Mouse (Mus musculus): ENCODE results near the gene Skint7.
"Not testable (repeated sequence)": the region's sequence is repeated elsewhere in the genome, so short reads cannot be mapped to it uniquely, and the experiment has no call there.

Skint7 gene

DNA sequence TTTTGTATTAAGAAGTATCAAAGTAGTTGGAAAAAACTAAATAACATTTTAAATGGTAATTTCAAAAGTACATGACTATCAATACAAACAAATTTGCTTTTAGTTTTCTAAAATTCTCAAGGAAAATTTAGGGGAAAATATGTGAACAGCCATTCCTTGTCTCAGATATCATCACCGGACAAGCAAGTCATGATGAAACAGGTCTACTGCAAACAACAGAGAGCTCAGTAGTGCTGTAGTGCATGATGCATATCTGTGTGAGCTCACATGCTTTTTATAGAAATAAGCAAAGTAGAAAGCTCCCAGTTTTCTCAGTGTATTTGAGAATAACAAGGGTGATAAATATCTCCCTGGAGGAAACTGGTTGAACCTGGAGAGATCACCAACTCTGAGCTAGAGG, at the start of gene Skint7:
Gene Skint7, plus strand, starts transcription at position 301 of the 400 bp plus-strand sequence.
- no peak for DNase-seq (ENCODE audit: low read depth, low spot score)

DNA sequence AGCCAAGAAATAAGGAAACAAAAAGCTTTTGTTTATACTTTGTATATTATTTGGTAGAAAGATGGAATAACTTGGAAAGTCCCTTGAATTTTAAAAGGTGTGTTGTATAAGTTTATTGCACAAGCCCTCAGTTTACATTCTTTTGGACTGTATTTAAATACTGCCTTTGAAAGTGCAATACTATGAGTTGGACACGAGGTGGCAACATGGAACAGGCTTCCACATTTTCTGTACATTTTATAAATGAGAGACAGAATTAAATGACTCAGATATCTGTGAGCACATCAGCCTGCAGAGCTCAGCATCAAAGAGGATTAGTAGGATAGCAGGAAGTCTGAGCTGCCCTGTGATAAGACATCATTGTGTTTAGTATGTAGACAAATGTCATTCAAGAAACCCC, 11.4 kb upstream of the Skint7 start:
- DNase-seq (ENCODE audit: low read depth, low spot score): no peak

DNA sequence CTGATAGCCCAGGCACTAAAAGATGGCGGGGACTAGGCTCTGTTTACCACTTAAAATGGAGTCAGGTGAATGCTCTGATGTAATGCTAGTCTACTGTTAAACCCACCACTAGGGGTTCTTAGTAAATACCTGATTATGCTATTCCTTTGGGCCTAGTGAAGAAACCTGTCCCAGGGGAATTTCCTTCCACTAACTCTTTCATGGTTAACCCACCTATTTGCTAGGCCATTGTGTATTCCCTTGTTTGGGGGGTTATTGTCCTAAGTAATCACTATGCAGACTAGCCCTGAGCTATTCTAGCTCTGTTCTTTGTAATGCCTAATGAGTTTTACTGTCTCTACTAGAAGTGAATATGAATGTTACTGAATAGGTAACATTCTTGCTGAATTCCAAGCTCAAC, 9.5 kb upstream of the Skint7 start:
- not testable (repeated sequence) for DNase-seq (ENCODE audit: low read depth, low spot score)

DNA sequence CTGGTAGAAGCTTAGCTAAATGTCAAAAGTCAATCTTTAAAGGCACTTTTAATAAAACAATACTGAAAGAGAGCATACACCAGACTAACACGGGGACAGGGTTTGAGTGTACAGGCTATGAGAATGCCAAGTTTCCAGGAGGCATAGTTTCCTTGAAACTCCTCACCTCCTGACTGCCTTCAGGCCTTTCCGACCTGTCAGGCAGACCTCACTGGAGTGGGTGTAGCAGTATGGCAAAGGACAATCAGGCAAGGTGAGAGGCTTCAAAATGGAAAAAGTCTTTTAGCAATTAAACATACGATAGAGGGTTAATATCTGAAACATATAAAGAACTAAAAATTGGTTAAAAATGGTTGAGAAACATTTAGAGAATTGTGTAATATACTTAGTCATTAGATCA, 9.1 kb upstream of the Skint7 start:
- no peak for DNase-seq (ENCODE audit: low read depth, low spot score)

DNA sequence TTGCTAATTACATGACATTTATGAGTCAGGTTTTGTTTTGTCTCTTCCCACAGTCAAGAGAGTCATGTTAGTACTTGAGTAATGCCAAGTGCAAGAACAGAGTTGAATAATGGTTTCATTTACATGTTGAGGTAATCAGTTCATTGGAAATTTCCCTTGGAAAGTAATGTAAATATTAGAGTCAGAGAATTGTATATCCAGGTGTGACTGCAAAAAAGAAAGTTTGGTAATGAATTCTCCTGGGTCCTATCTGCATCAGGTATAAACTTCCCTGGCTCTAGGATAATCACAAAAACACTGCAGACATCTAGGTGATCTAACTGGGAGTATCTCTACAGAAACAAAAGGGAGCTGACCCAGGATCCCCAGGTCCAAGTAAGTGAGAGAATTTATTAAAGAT, 33.2 kb downstream of the Skint7 start, which contains the start of gene Skint1:
Gene Skint1, plus strand, starts transcription at position 301 of the 400 bp plus-strand sequence.
- no peak for DNase-seq (ENCODE audit: low read depth, low spot score)

Measured in retina, adult 2 months (tissue).